Mouse (Mus musculus): ENCODE data around the gene Rnf17. TPM values are rescaled to one million over a fixed set of nuclear protein-coding genes. Genes with fewer than 3 reads are reported as not detected.

Gene Rnf17
- polyA plus RNA-seq, 1 experiment from 2014 or later, result 1.3 TPM

DNA sequence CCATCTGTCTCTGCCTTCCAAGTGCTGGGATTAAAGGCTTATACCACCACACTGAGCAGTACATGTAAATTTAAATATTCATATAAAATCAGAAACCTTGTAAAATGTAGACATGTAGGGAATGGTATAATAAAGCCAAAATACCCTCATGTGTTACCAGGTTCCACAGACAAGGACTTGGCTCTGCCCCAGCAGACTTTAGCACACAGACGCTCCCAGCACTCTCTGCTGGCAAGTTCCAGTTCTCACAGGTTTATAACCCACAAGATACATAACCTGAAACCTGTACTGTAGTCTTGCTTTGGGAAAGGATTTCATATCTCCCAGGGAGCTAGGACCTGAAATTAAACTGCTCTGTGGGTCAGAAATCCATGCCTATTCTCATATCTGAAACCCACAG, 142.6 kb downstream of the Rnf17 start:
- no peak overlapping the region for H3K27ac ChIP-seq
- H3K9me3 ChIP-seq, result no peaks in the 10 kb centered on the region
- H3K4me3 ChIP-seq, result no peak overlapping the region
- WGBS, result 98% methylated on average over 1 of the region's 1 CpGs
- no peaks in the 10 kb centered on the region for H3K4me1 ChIP-seq (replicated peaks)
- no peak for DNase-seq (ENCODE audit: low spot score)
- H3K36me3 ChIP-seq, result peaks cover 49% of the 10 kb centered on the region
- no peaks in the 10 kb centered on the region for H3K27me3 ChIP-seq (ENCODE audit: insufficient read depth, poor library complexity, severe bottlenecking)

- WGBS, result 94% methylated on average over 4 of the region's 4 CpGs
- Histone ChIP-seq H3K4me1 (replicated peaks) (no peaks in the 10 kb centered on the region), H3K27me3 (ENCODE audit: insufficient read depth, poor library complexity, severe bottlenecking) (no peaks in the 10 kb centered on the region), H3K4me3 (no peak overlapping the region), H3K9me3 (no peaks in the 10 kb centered on the region), H3K27ac (no peak overlapping the region), H3K36me3 (peaks cover 53% of the 10 kb centered on the region)
- no peak for DNase-seq (ENCODE audit: low spot score)
Observed at GRCm38 (mm10) chr14:56545491-56545890, 143.1 kb downstream of the Rnf17 start.

GRCm38 (mm10) chr14:56550960-56551359, 148.6 kb downstream of the Rnf17 start:
- Histone ChIP-seq H3K36me3 (peaks cover 79% of the 10 kb centered on the region), H3K27ac (no peak overlapping the region)
- 89% methylated on average over 4 of the region's 4 CpGs for WGBS

GRCm38 (mm10) chr14:56552924-56553323, 150.5 kb downstream of the Rnf17 start:
- peaks cover 82% of the 10 kb centered on the region for H3K36me3 ChIP-seq
- WGBS, result 89% methylated on average over 6 of the region's 6 CpGs
- no peak overlapping the region for H3K4me3 ChIP-seq

More at GRCm38 (mm10) chr14:56550960-56551359, 148.6 kb downstream of the Rnf17 start:
- Histone ChIP-seq H3K9me3 (no peaks in the 10 kb centered on the region), H3K27me3 (ENCODE audit: insufficient read depth, poor library complexity, severe bottlenecking) (no peaks in the 10 kb centered on the region), H3K4me1 (replicated peaks) (no peaks in the 10 kb centered on the region), H3K4me3 (no peak overlapping the region)
- no peak for DNase-seq (ENCODE audit: low spot score)

GRCm38 (mm10) chr14:56553331-56553730, 150.9 kb downstream of the Rnf17 start:
- WGBS, result 94% methylated on average over 7 of the region's 7 CpGs
- no peak overlapping the region for H3K27ac ChIP-seq
- no peaks in the 10 kb centered on the region for H3K9me3 ChIP-seq
- H3K4me3 ChIP-seq, result no peak overlapping the region
- H3K4me1 ChIP-seq (replicated peaks), result no peaks in the 10 kb centered on the region
- no peaks in the 10 kb centered on the region for H3K27me3 ChIP-seq (ENCODE audit: insufficient read depth, poor library complexity, severe bottlenecking)
- H3K36me3 ChIP-seq, result peaks cover 86% of the 10 kb centered on the region
- no peak for DNase-seq (ENCODE audit: low spot score)

More at GRCm38 (mm10) chr14:56552924-56553323, 150.5 kb downstream of the Rnf17 start:
- no peaks in the 10 kb centered on the region for H3K9me3 ChIP-seq
- H3K27ac ChIP-seq, result no peak overlapping the region
- H3K27me3 ChIP-seq (ENCODE audit: insufficient read depth, poor library complexity, severe bottlenecking), result no peaks in the 10 kb centered on the region
- DNase-seq (ENCODE audit: low spot score), result no peak
- no peaks in the 10 kb centered on the region for H3K4me1 ChIP-seq (replicated peaks)

DNA sequence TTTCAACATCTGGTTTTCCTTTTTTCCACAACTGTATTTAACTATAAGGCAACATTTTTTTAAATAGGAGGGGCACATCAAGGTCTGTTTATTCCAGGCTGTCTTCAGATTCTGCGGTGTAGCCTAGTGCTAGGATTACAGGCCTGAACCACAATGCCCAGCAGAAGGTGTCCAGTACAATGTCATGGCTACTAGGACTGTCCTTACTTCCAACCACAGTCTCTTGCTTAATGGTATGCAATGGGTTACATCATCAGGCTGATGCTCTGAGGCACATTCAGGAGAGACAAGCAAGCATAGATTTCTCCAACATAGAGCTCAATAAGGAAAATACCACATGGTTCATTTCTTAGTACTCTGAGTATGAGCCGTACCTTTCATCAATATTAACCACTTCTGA, 152.3 kb downstream of the Rnf17 start:
- Histone ChIP-seq H3K27me3 (ENCODE audit: insufficient read depth, poor library complexity, severe bottlenecking) (no peaks in the 10 kb centered on the region), H3K4me3 (no peak overlapping the region), H3K27ac (no peak overlapping the region), H3K9me3 (no peaks in the 10 kb centered on the region), H3K4me1 (replicated peaks) (no peaks in the 10 kb centered on the region), H3K36me3 (peaks cover 85% of the 10 kb centered on the region)
- no peak for DNase-seq (ENCODE audit: low spot score)
- WGBS, result 95% methylated on average over 2 of the region's 2 CpGs

GRCm38 (mm10) chr14:56559134-56559533, 156.8 kb downstream of the Rnf17 start:
- 93% methylated on average over 3 of the region's 3 CpGs for WGBS
- DNase-seq (ENCODE audit: low spot score), result no peak
- Histone ChIP-seq H3K27me3 (ENCODE audit: insufficient read depth, poor library complexity, severe bottlenecking) (no peaks in the 10 kb centered on the region), H3K36me3 (peaks cover 79% of the 10 kb centered on the region), H3K27ac (no peak overlapping the region), H3K9me3 (no peaks in the 10 kb centered on the region), H3K4me3 (no peak overlapping the region), H3K4me1 (replicated peaks) (no peaks in the 10 kb centered on the region)

DNA sequence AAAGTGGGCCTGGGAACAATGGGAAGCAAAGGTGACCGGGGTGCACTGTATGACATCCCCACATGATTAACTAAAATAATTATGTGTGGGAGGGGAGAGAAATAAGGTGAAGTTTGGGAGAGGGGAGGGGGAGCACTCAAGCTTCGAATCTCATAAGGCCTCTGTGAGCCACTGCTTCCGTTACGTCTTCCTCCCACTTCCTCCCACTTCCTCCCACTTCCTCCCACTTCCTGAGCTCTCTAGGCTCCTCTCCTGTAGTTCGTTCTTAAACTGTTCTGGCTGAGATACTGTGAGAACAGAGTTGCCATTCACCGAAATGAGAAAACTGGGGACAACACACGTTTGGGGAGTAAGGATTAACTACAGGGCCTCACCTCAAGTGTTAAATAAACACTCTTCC, 165.1 kb downstream of the Rnf17 start:
- no peaks in the 10 kb centered on the region for H3K9me3 ChIP-seq
- H3K4me3 ChIP-seq, result no peak overlapping the region
- no peak overlapping the region for H3K27ac ChIP-seq
- peaks cover 32% of the 10 kb centered on the region for H3K36me3 ChIP-seq
- H3K4me1 ChIP-seq (replicated peaks), result peaks cover 19% of the 10 kb centered on the region
- no peaks in the 10 kb centered on the region for H3K27me3 ChIP-seq (ENCODE audit: insufficient read depth, poor library complexity, severe bottlenecking)
- 86% methylated on average over 7 of the region's 7 CpGs for WGBS
- no peak for DNase-seq (ENCODE audit: low spot score)

DNA sequence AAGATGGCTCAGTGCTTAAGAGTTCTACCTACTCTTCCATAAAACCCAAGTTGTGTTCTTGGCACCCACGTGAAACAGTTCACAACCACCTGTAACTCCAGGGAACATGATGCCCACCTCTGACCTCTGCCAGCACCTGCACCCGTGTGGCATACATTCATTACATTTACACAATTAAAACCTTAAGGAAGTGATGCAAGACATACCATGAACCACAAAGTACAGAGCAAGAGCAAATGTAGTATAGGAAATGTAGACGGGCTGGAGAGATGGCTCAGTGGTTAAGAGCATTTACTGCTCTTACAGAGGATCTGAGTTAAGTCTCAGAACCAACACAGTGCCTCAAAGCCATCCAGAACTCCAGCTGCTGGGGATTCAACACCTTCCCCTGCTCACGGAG, 166.7 kb downstream of the Rnf17 start:
- DNase-seq (ENCODE audit: low spot score), result no peak
- 87% methylated on average over 4 of the region's 4 CpGs for WGBS

GRCm38 (mm10) chr14:56571310-56572093, 169.1 kb downstream of the Rnf17 start:
- peak overlapping the region; percentile 81 for H3K4me3 ChIP-seq
- under 1% methylated on average over 59 of the region's 59 CpGs for WGBS

More for the DNA sequence above, 166.7 kb downstream of the Rnf17 start:
- Histone ChIP-seq H3K27me3 (ENCODE audit: insufficient read depth, poor library complexity, severe bottlenecking) (no peaks in the 10 kb centered on the region), H3K4me1 (replicated peaks) (peaks cover 22% of the 10 kb centered on the region), H3K4me3 (no peak overlapping the region), H3K9me3 (no peaks in the 10 kb centered on the region), H3K27ac (no peak overlapping the region), H3K36me3 (peaks cover 19% of the 10 kb centered on the region)

GRCm38 (mm10) chr14:56572546-56572945, 170.2 kb downstream of the Rnf17 start:
- H3K27ac ChIP-seq, result peak overlapping the region; percentile 91
- DNase-seq (ENCODE audit: low spot score), result no peak
- H3K27me3 ChIP-seq (ENCODE audit: insufficient read depth, poor library complexity, severe bottlenecking), result no peaks in the 10 kb centered on the region
- no peaks in the 10 kb centered on the region for H3K36me3 ChIP-seq
- H3K9me3 ChIP-seq, result no peaks in the 10 kb centered on the region
- H3K4me3 ChIP-seq, result peak overlapping the region; percentile 81
- peaks cover 30% of the 10 kb centered on the region for H3K4me1 ChIP-seq (replicated peaks)
- WGBS, result 74% methylated on average over 2 of the region's 2 CpGs

More at GRCm38 (mm10) chr14:56571310-56572093, 169.1 kb downstream of the Rnf17 start:
- H3K4me1 ChIP-seq (replicated peaks), result peaks cover 30% of the 10 kb centered on the region
- DNase-seq (ENCODE audit: low spot score), result peak; percentile 98
- H3K36me3 ChIP-seq, result peaks cover 4% of the 10 kb centered on the region
- no peaks in the 10 kb centered on the region for H3K27me3 ChIP-seq (ENCODE audit: insufficient read depth, poor library complexity, severe bottlenecking)
- peak overlapping the region; percentile 91 for H3K27ac ChIP-seq
- H3K9me3 ChIP-seq, result no peaks in the 10 kb centered on the region

All from hindbrain, embryonic 10.5 days (tissue).